Mouse (Mus musculus) bone marrow, adult 2 months (tissue): ENCODE measurements at regions not wholly inside any gene's neighbourhood (a gene's known extent, or its start where the extent isn't known, plus 50 kb on each side); places are given as distances from the start of the nearest gene placed in this dataset.

Experiments
- CTCF ChIP-seq: fragments of 200-500 bp; IDR thresholded peaks from 2 replicates; pipeline ENCODE4 v1.5.1; 2011; ENCODE audit warnings: low read length, control low read depth; ENCODE audit not compliant: control insufficient read depth, insufficient read depth
- POLR2A ChIP-seq: fragments of 200-500 bp; IDR thresholded peaks from 2 replicates; pipeline ENCODE4 v1.6.1; 2011; ENCODE audit warnings: low read depth, mild to moderate bottlenecking, control low read depth, low read length, borderline replicate concordance; ENCODE audit not compliant: control insufficient read depth

DNA sequence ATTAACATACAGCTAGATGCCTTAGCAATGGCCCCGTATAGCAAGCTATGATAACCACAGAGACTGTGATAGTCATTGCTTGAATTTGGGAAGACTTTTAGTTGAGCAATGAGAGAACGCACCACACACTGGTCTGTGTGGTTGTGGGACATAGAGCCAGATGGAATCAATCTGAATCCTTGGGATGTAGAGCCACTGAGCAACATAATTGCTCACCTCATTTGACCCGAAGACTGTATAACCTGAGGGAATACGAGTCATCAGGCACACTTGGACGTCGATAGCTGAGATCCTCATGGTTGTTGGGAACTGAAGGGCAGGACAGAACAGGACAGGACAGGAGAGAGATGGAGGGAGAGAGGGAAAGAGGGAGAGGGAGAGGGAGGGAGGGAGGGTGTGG lies 68.6 kb upstream of the Mmadhc start:
- TF ChIP-seq CTCF (no peak), POLR2A (no peak)
